Mouse (Mus musculus): ENCODE data around the gene Serpina3m. TPM values are rescaled to one million over a fixed set of nuclear protein-coding genes. Genes with fewer than 3 reads are reported as not detected.
"Not testable (repeated sequence)": the region's sequence is repeated elsewhere in the genome, so short reads cannot be mapped to it uniquely, and the experiment has no call there.

Gene Serpina3m
- polyA plus RNA-seq (2016; fragmentation: Nextera tagmentation; extraction: Ambion mirVana) = not detected in 2 replicates

- H3K27ac ChIP-seq; H3K36me3 ChIP-seq; H3K27me3 ChIP-seq (ENCODE audit: insufficient read depth, poor library complexity, severe bottlenecking); H3K4me3 ChIP-seq; H3K9me3 ChIP-seq; H3K4me1 ChIP-seq; DNase-seq (ENCODE audit: low spot score): not testable (repeated sequence)
- 70% methylated on average over 3 of the region's 3 CpGs for WGBS
These were observed at the start of gene Serpina3m, which contains the start of gene Serpina3k for GRCm38 (mm10) chr12:104338226-104338625. Gene Serpina3m, plus strand, starts transcription at chr12:104338486. Gene Serpina3k, plus strand, starts transcription at chr12:104338486.

GRCm38 (mm10) chr12:104289872-104290271 is 48.4 kb upstream of the Serpina3m start:
- DNase-seq (ENCODE audit: low spot score) = no peak
- Histone ChIP-seq H3K36me3 (no peaks in the 10 kb centered on the region), H3K9me3 (no peaks in the 10 kb centered on the region), H3K4me3 (no peak overlapping the region), H3K4me1 (no peaks in the 10 kb centered on the region), H3K27ac (no peak overlapping the region), H3K27me3 (ENCODE audit: insufficient read depth, poor library complexity, severe bottlenecking) (no peaks in the 10 kb centered on the region)
- WGBS = 42% methylated on average over 4 of the region's 4 CpGs

DNA sequence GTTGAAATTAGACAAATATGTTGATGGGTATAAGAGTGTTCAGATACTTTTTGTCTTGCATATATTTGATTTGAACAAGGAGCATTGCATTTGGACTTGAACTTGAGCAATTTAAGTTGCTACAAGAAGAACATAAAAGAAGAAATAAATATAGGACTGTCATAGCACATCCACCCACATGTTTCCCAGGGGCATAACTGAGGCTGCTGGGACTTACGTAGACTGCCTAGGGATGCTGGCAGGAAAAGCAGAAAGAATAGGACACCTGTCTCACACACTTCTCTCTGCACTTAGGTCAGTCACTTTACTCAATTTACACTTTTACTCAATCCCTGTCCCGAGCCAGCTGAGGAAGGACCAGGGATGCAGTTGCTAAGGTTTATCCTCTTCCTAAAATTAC is 44.3 kb upstream of the Serpina3m start:
- no peaks in the 10 kb centered on the region for H3K36me3 ChIP-seq
- no peaks in the 10 kb centered on the region for H3K4me1 ChIP-seq
- no peaks in the 10 kb centered on the region for H3K27me3 ChIP-seq (ENCODE audit: insufficient read depth, poor library complexity, severe bottlenecking)
- DNase-seq (ENCODE audit: low spot score) = no peak
- WGBS = 79% methylated on average over 2 of the region's 2 CpGs
- no peak overlapping the region for H3K27ac ChIP-seq
- H3K4me3 ChIP-seq = no peak overlapping the region
- H3K9me3 ChIP-seq = no peaks in the 10 kb centered on the region

DNA sequence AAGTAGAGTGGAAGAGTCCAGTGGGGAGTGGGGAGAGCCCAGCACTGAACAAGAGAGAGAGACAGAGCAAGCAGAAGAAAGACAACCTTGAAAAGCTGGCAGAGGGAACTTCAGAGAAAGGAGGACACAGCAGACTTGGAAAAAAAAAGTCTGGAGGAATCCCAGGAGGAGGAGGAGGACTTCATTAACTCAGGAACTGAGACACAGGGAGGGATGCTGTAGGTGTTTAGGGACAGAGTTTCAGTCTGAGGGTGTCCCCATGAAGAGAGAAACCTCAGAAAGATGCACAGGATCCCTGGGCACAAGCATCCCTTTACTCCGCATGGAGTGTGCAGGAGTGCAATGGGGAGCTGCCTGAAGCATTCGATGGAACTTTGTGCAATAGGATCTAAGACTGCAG is 40.2 kb upstream of the Serpina3m start:
- no peak for DNase-seq (ENCODE audit: low spot score)
- Histone ChIP-seq H3K4me1 (no peaks in the 10 kb centered on the region), H3K36me3 (no peaks in the 10 kb centered on the region), H3K4me3 (no peak overlapping the region), H3K27me3 (ENCODE audit: insufficient read depth, poor library complexity, severe bottlenecking) (no peaks in the 10 kb centered on the region), H3K27ac (no peak overlapping the region), H3K9me3 (no peaks in the 10 kb centered on the region)
- WGBS = 75% methylated on average over 2 of the region's 2 CpGs

DNA sequence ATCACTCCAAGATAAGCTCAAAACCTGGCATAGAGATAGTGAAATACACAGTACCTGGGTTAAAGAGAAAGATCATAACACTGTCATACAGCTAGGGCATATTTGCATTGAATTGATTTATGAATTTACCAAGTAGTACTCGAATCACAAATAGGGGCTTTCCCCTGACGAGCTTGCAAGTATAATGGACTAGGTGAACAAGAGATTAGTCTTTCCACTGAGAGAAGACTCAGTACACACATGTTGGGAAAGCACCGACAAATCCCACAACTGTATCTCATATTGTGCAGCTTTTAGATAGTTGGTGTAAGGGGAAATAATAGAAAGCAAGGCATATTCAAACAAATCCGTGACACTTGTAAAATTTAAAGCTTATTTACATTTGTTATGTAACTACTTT is 32.3 kb upstream of the Serpina3m start:
- no peaks in the 10 kb centered on the region for H3K36me3 ChIP-seq
- H3K27ac ChIP-seq = no peak overlapping the region
- DNase-seq (ENCODE audit: low spot score) = no peak
- no peaks in the 10 kb centered on the region for H3K27me3 ChIP-seq (ENCODE audit: insufficient read depth, poor library complexity, severe bottlenecking)
- no peak overlapping the region for H3K4me3 ChIP-seq
- H3K4me1 ChIP-seq = no peaks in the 10 kb centered on the region
- H3K9me3 ChIP-seq = peaks cover 1% of the 10 kb centered on the region; the same call in 1 of the 2 replicates
- 75% methylated on average over 4 of the region's 4 CpGs for WGBS

DNA sequence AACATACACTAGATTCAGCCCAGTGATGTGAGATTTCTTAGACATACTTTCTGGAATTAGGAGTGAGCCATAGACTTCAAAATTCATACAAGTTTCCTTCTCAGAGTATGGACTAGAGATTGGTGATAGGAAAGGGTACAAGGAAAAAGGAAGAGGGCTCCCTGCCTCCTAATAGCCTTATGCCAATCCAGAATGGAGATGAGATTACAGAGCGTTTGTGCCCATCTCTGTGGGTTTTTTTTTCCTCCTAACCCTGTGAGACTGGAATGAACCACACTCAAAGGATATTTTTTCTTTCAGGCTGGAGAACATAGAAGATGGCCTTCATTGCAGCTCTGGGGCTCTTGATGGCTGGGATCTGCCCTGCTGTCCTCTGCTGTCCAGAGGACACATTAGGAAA is 24.0 kb upstream of the Serpina3m start, which contains the start of gene Serpina3j:
TSS of gene Serpina3j (plus strand) at position 301 of the 400 bp plus-strand sequence.
- WGBS = 80% methylated on average over 1 of the region's 1 CpGs
- H3K4me1 ChIP-seq = no peaks in the 10 kb centered on the region
- no peak within 1 kb of the TSS for H3K27ac ChIP-seq
- no peaks in the 10 kb centered on the region for H3K36me3 ChIP-seq
- peaks cover 5% of the 10 kb centered on the region; the same call in 1 of the 2 replicates for H3K9me3 ChIP-seq
- DNase-seq (ENCODE audit: low spot score) = no peak
- no peaks in the 10 kb centered on the region for H3K27me3 ChIP-seq (ENCODE audit: insufficient read depth, poor library complexity, severe bottlenecking)
- H3K4me3 ChIP-seq = no peak within 1 kb of the TSS

DNA sequence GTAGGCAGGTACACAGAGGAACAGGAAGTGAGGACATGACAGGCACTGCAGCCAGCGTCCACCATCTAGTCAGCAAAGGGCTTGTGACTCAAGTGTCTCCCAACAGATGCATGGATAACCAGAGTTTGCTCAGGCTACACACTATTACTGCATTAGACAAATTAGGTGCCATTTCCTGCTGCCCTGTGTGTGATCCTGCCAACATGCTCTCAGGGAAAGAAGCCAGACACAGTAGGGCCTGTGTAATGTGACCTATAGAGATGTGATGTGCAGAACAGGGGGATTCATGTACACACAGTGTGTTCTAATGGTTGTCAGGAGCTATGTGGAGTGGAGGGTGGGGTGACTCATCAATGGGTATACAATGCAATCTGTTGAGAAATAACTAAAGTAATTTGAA is 15.8 kb upstream of the Serpina3m start:
- WGBS = 68% methylated on average over 1 of the region's 1 CpGs
- DNase-seq (ENCODE audit: low spot score) = no peak
- no peaks in the 10 kb centered on the region for H3K27me3 ChIP-seq (ENCODE audit: insufficient read depth, poor library complexity, severe bottlenecking)
- H3K27ac ChIP-seq = no peak overlapping the region
- no peak overlapping the region for H3K4me3 ChIP-seq
- no peaks in the 10 kb centered on the region for H3K9me3 ChIP-seq
- no peaks in the 10 kb centered on the region for H3K36me3 ChIP-seq
- H3K4me1 ChIP-seq = no peaks in the 10 kb centered on the region

- Histone ChIP-seq H3K27ac (no peak overlapping the region), H3K36me3 (no peaks in the 10 kb centered on the region), H3K27me3 (ENCODE audit: insufficient read depth, poor library complexity, severe bottlenecking) (no peaks in the 10 kb centered on the region), H3K9me3 (no peaks in the 10 kb centered on the region), H3K4me3 (no peak overlapping the region), H3K4me1 (no peaks in the 10 kb centered on the region)
- peak; percentile 58 for DNase-seq (ENCODE audit: low spot score)
- WGBS = 40% methylated on average over 1 of the region's 1 CpGs
These were observed 6.6 kb upstream of the Serpina3m start for GRCm38 (mm10) chr12:104331701-104332100.

DNA sequence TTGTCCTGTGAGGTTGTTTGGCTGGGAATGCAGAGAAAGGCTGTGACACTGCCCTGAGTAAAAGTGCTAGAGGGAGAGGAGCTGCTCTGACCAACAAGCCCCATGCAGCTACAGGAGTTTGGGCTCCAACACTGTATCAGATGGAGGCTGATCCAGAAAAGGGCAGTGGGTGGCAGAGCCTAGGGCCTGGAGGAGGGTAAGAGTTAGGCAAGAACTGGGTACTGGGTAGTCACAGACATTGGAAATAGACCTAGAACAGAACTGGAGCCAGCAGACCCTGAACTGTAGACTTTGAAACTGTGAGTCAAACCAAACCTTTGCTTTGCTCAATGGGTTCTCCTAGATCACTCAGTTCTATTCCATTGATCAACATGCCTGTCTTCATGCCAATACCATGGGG is 1.4 kb upstream of the Serpina3m start:
- DNase-seq (ENCODE audit: low spot score) = peak; percentile 69
- not testable (repeated sequence) for H3K4me3 ChIP-seq; H3K9me3 ChIP-seq; H3K27me3 ChIP-seq (ENCODE audit: insufficient read depth, poor library complexity, severe bottlenecking); H3K4me1 ChIP-seq; H3K27ac ChIP-seq; H3K36me3 ChIP-seq

DNA sequence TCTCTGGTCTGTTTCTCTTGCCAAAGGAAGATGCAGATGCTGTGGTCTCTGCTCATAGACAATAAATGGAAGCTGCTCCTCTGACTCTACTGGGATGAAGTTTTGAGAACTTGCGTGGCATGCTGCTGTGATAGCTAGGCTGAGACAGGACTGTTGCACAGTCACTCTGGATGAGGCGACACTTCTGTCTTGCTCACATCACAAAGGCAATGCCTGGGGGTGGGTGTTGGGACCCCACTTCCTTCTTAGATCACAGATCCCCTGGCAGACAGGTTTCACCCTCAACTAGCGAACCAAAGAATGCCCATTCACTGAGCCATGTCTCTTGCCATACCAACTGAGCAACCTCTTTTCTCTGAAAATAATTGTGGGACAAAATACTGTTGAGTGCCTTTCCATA is 419 bp downstream of the Serpina3m start:
- Histone ChIP-seq H3K27me3 (ENCODE audit: insufficient read depth, poor library complexity, severe bottlenecking) (no peaks in the 10 kb centered on the region), H3K4me3 (no peak overlapping the region), H3K27ac (no peak overlapping the region), H3K9me3 (no peaks in the 10 kb centered on the region), H3K4me1 (no peaks in the 10 kb centered on the region), H3K36me3 (no peaks in the 10 kb centered on the region)
- peak; percentile 53 for DNase-seq (ENCODE audit: low spot score)
- 80% methylated on average over 3 of the region's 3 CpGs for WGBS

DNA sequence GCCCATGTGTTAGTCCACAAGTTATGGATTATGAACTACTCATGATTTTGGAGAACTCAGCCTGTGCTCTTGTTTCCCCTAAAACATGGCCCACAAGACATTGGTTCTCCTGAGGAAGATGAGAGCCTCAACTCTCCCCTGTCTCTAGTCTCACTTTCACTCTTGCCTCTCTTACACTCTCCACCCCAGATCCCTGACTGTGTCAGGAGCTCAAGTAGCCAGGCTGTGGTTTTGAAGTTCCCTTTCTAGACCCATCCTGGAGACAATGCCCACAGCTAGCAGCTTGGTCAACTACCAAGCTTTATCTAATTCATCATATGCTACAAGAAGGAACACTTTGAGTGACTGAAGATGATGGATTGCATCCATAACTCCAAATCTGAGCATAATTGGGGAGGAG is 4.2 kb downstream of the Serpina3m start:
- not testable (repeated sequence) for H3K27ac ChIP-seq; H3K4me1 ChIP-seq; H3K36me3 ChIP-seq; H3K4me3 ChIP-seq; H3K27me3 ChIP-seq (ENCODE audit: insufficient read depth, poor library complexity, severe bottlenecking); H3K9me3 ChIP-seq; DNase-seq (ENCODE audit: low spot score)

DNA sequence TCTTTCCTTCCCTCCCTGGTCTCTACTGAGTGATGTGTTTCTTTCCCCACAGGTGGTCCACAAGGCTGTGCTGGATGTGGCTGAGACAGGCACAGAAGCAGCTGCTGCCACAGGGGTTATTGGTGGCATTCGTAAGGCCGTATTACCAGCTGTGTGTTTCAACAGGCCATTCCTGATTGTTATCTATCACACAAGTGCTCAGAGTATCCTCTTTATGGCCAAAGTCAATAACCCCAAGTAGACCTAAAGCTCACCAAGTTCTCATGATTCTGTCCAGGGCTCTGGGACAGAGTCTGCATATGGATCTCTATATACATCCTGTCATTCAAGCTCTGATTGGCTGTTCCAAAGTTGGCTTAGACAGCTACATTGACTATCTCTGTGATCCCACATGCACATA is 6.9 kb downstream of the Serpina3m start:
- no peak overlapping the region for H3K4me3 ChIP-seq
- 71% methylated on average over 2 of the region's 2 CpGs for WGBS
- no peaks in the 10 kb centered on the region for H3K9me3 ChIP-seq
- H3K27ac ChIP-seq = no peak overlapping the region
- H3K27me3 ChIP-seq (ENCODE audit: insufficient read depth, poor library complexity, severe bottlenecking) = no peaks in the 10 kb centered on the region
- H3K36me3 ChIP-seq = no peaks in the 10 kb centered on the region
- no peaks in the 10 kb centered on the region for H3K4me1 ChIP-seq
- peak; percentile 10 for DNase-seq (ENCODE audit: low spot score)

- Histone ChIP-seq H3K4me1 (no peaks in the 10 kb centered on the region), H3K27ac (no peak overlapping the region), H3K4me3 (no peak overlapping the region), H3K27me3 (ENCODE audit: insufficient read depth, poor library complexity, severe bottlenecking) (no peaks in the 10 kb centered on the region), H3K9me3 (no peaks in the 10 kb centered on the region), H3K36me3 (no peaks in the 10 kb centered on the region)
- peak; percentile 51 for DNase-seq (ENCODE audit: low spot score)
These were observed 7.4 kb downstream of the Serpina3m start for GRCm38 (mm10) chr12:104345707-104346106.

DNA sequence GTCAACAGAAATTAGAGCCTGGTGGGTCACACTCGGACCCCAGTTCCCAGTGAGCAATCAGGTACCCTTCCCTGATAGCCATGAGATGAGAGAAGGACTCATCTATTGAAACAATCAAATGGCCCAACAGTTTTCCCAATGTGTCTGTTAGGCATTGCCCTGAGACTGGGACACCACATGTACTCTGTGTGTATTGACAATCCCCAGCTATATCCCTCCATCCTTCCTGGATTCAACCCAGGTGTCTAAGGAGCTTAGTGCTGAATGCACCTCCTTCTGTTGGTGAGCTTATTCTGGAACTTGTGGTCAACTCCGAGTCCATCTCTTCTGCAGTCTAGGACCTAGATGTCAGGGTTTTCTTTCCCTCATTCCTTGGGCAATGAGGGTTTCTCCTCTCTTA is 8.8 kb downstream of the Serpina3m start:
- no peaks in the 10 kb centered on the region for H3K9me3 ChIP-seq
- no peaks in the 10 kb centered on the region for H3K27me3 ChIP-seq (ENCODE audit: insufficient read depth, poor library complexity, severe bottlenecking)
- no peaks in the 10 kb centered on the region for H3K36me3 ChIP-seq
- H3K4me1 ChIP-seq = no peaks in the 10 kb centered on the region
- H3K4me3 ChIP-seq = no peak overlapping the region
- H3K27ac ChIP-seq = no peak overlapping the region
- no peak for DNase-seq (ENCODE audit: low spot score)
- WGBS = 71% methylated on average over 2 of the region's 2 CpGs
